Mouse (Mus musculus): ENCODE data around the gene Lrrc40. TPM values are rescaled to one million over a fixed set of nuclear protein-coding genes. Genes with fewer than 3 reads are reported as not detected.

The Lrrc40 gene
- total and polyA plus RNA-seq, 3 experiments = 61.3 to 232 (median 144) TPM

GRCm38 (mm10) chr3:158077380-158077772, 40.9 kb downstream of the Lrrc40 start (continued):
- TF ChIP-seq CTCF (conservative IDR thresholded peaks at IDR 0.05 in 1 of 2, IDR thresholded peaks at IDR 0.05 in 1 of 2; ENCODE audit: low read depth in 2 of 2, low read length in 2 of 2) = no peak
- peak; percentile 88 for TF ChIP-seq CHD1 (IDR thresholded peaks at IDR 0.05; ENCODE audit: low read depth, low read length)
- peak; percentile 23; the same call in 1 of the 2 replicates for TF ChIP-seq NELFE (IDR thresholded peaks at IDR 0.05; ENCODE audit: low read depth, low read length)
- TF ChIP-seq RAD21 (IDR thresholded peaks at IDR 0.05; ENCODE audit: low read depth, low read length) = peak; percentile 6
- TF ChIP-seq ZKSCAN1 (IDR thresholded peaks at IDR 0.05; ENCODE audit: borderline replicate concordance, low read depth, low read length) = no peak
- no peak for TF ChIP-seq PAX5 (IDR thresholded peaks at IDR 0.05; ENCODE audit: low read length)
- TF ChIP-seq GABPA (IDR thresholded peaks at IDR 0.05; ENCODE audit: insufficient replicate concordance, low read depth, low read length) = no peak

GRCm38 (mm10) chr3:158077828-158078227, 41.4 kb downstream of the Lrrc40 start:
- Histone ChIP-seq H3K4me1 (ENCODE audit: control insufficient read depth in 1 of 2, insufficient read depth in 2 of 2) (peaks cover 16 to 48% of the 10 kb centered on the region in 2 experiments), H3K27ac (ENCODE audit: insufficient read depth, low read depth) (peak overlapping the region; percentile 87), H3K9me3 (replicated peaks; ENCODE audit: low read length) (no peaks in the 10 kb centered on the region), H3K79me2 (replicated peaks; ENCODE audit: control insufficient read depth, extremely low read depth, insufficient read depth, poor library complexity, severe bottlenecking) (no peaks in the 10 kb centered on the region), H3K9ac (ENCODE audit: insufficient read depth, low read depth) (peak overlapping the region; percentile 69), H3K4me3 (replicated peaks in 1 of 3; ENCODE audit: low read depth in 2 of 3, low read length in 2 of 3, poor library complexity in 1 of 3) (peak overlapping the region in 1 of 3 experiments; percentile 11), H3K4me2 (ENCODE audit: insufficient read depth, low read depth, poor library complexity, severe bottlenecking) (peak overlapping the region; percentile 85), H3K27me3 (replicated peaks) (no peaks in the 10 kb centered on the region), H3K36me3 (replicated peaks in 1 of 2; ENCODE audit: control insufficient read depth in 1 of 2, insufficient read depth in 1 of 2, low read length in 1 of 2) (no peaks in the 10 kb centered on the region)
- dilution Hi-C loops (cut with MboI; ENCODE audit: extremely low pct_ligation_motif_present, extremely low pct_unique_long_range_greater_than_20kb, low sequenced_read_pairs) (no loop called here), in situ Hi-C loops (cut with MboI; ENCODE audit: low pct_ligation_motif_present, low pct_unique_long_range_greater_than_20kb, low sequenced_read_pairs) (no loop called here)
- no peak for TF ChIP-seq ZKSCAN1 (IDR thresholded peaks at IDR 0.05; ENCODE audit: borderline replicate concordance, low read depth, low read length)
- TF ChIP-seq UBTF (IDR thresholded peaks at IDR 0.05; ENCODE audit: low read depth, low read length) = no peak
- TF ChIP-seq POLR2AphosphoS2 (IDR thresholded peaks at IDR 0.05; ENCODE audit: low read depth, low read length) = no peak
- TF ChIP-seq JUND (conservative IDR thresholded peaks at IDR 0.05; ENCODE audit: low read depth, low read length) = no peak
- TF ChIP-seq MAX (IDR thresholded peaks at IDR 0.05; ENCODE audit: low read length) = no peak; the same call in 1 of the 2 replicates
- TF ChIP-seq ZNF384 (IDR thresholded peaks at IDR 0.05; ENCODE audit: low read depth, low read length) = no peak
- peak; percentile 39 for TF ChIP-seq POLR2A (IDR thresholded peaks at IDR 0.05; ENCODE audit: low read depth, low read length)
- 0 out of 2 replicates have a peak, but pooled peaks have one; percentile 5 for TF ChIP-seq NRF1 (IDR thresholded peaks at IDR 0.05; ENCODE audit: low read depth, low read length)
- TF ChIP-seq NELFE (IDR thresholded peaks at IDR 0.05; ENCODE audit: low read depth, low read length) = no peak
- TF ChIP-seq HCFC1 (IDR thresholded peaks at IDR 0.05; ENCODE audit: low read depth, low read length) = no peak
- TF ChIP-seq USF2 (conservative IDR thresholded peaks at IDR 0.05; ENCODE audit: low read depth, low read length) = no peak
- no peak for TF ChIP-seq ELF1 (IDR thresholded peaks at IDR 0.05; ENCODE audit: low read depth, low read length)
- no peak for TF ChIP-seq RCOR1 (conservative IDR thresholded peaks at IDR 0.05; ENCODE audit: low read depth, low read length)
- no peak for TF ChIP-seq MYC (IDR thresholded peaks at IDR 0.05; ENCODE audit: low read depth, low read length)
- TF ChIP-seq MXI1 (IDR thresholded peaks at IDR 0.05; ENCODE audit: low read depth, low read length) = no peak
- DNase-seq (ENCODE audit: extremely low read depth) = no peak
